Mouse (Mus musculus): ENCODE results near the gene Atox1. TPM values are rescaled to one million over a fixed set of nuclear protein-coding genes. Genes with fewer than 3 reads are reported as not detected.
A peak's percentile ranks its signal among the peaks of the same experiment; 100 is the strongest.

The Atox1 gene
- 114 and 118 TPM in 2 replicates for polyA plus RNA-seq (2011; ENCODE audit: insufficient read length, low read depth, missing spikeins)

- Histone ChIP-seq H3K4me3 (ENCODE audit: insufficient read depth, low read length) (peak within 1 kb of the TSS; percentile 88), H3K27ac (ENCODE audit: insufficient read depth, low read length) (peak within 1 kb of the TSS; percentile 56), H3K4me1 (ENCODE audit: control insufficient read depth, insufficient read depth, low read length) (0 out of 2 replicates have a peak, but pooled peaks cover 5% of the 10 kb centered on the region)
- TF ChIP-seq POLR2A (IDR thresholded peaks at IDR 0.05; ENCODE audit: low read depth, low read length): peak; percentile 96
- no peak for TF ChIP-seq CTCF (IDR thresholded peaks at IDR 0.05; ENCODE audit: borderline replicate concordance, insufficient read depth, low read length)
These were observed at the start of gene Atox1 for GRCm38 (mm10) chr11:55461019-55461645. Gene Atox1 (minus strand): TSS chr11:55461239.

- H3K4me1 ChIP-seq (ENCODE audit: control insufficient read depth, insufficient read depth, low read length): peaks cover 10% of the 10 kb centered on the region
- H3K4me3 ChIP-seq (ENCODE audit: insufficient read depth, low read length): no peak overlapping the region
- TF ChIP-seq POLR2A (IDR thresholded peaks at IDR 0.05; ENCODE audit: low read depth, low read length) (no peak), CTCF (IDR thresholded peaks at IDR 0.05; ENCODE audit: borderline replicate concordance, insufficient read depth, low read length) (no peak)
- H3K27ac ChIP-seq (ENCODE audit: insufficient read depth, low read length): no peak overlapping the region
These were observed 44.4 kb upstream of the Atox1 start for GRCm38 (mm10) chr11:55505485-55505884.

GRCm38 (mm10) chr11:55502886-55503285 lies 41.8 kb upstream of the Atox1 start:
- H3K27ac ChIP-seq (ENCODE audit: insufficient read depth, low read length): no peak overlapping the region
- no peak overlapping the region for H3K4me3 ChIP-seq (ENCODE audit: insufficient read depth, low read length)
- TF ChIP-seq CTCF (IDR thresholded peaks at IDR 0.05; ENCODE audit: borderline replicate concordance, insufficient read depth, low read length) (no peak), POLR2A (IDR thresholded peaks at IDR 0.05; ENCODE audit: low read depth, low read length) (no peak)
- peaks cover 10% of the 10 kb centered on the region for H3K4me1 ChIP-seq (ENCODE audit: control insufficient read depth, insufficient read depth, low read length)

GRCm38 (mm10) chr11:55501955-55502531 lies 41.0 kb upstream of the Atox1 start:
- Histone ChIP-seq H3K4me1 (ENCODE audit: control insufficient read depth, insufficient read depth, low read length) (peaks cover 10% of the 10 kb centered on the region), H3K27ac (ENCODE audit: insufficient read depth, low read length) (no peak overlapping the region), H3K4me3 (ENCODE audit: insufficient read depth, low read length) (no peak overlapping the region)
- TF ChIP-seq POLR2A (IDR thresholded peaks at IDR 0.05; ENCODE audit: low read depth, low read length): no peak
- no peak for TF ChIP-seq CTCF (IDR thresholded peaks at IDR 0.05; ENCODE audit: borderline replicate concordance, insufficient read depth, low read length)

- TF ChIP-seq CTCF (IDR thresholded peaks at IDR 0.05; ENCODE audit: borderline replicate concordance, insufficient read depth, low read length) (peak; percentile 55; the same call in 1 of the 2 replicates), POLR2A (IDR thresholded peaks at IDR 0.05; ENCODE audit: low read depth, low read length) (no peak)
- H3K4me3 ChIP-seq (ENCODE audit: insufficient read depth, low read length): no peak overlapping the region
- no peak overlapping the region for H3K27ac ChIP-seq (ENCODE audit: insufficient read depth, low read length)
- H3K4me1 ChIP-seq (ENCODE audit: control insufficient read depth, insufficient read depth, low read length): no peaks in the 10 kb centered on the region
These were observed 36.8 kb upstream of the Atox1 start for GRCm38 (mm10) chr11:55497885-55498284.

- no peak overlapping the region for H3K4me3 ChIP-seq (ENCODE audit: insufficient read depth, low read length)
- no peaks in the 10 kb centered on the region for H3K4me1 ChIP-seq (ENCODE audit: control insufficient read depth, insufficient read depth, low read length)
- no peak overlapping the region for H3K27ac ChIP-seq (ENCODE audit: insufficient read depth, low read length)
- no peak for TF ChIP-seq POLR2A (IDR thresholded peaks at IDR 0.05; ENCODE audit: low read depth, low read length)
- TF ChIP-seq CTCF (IDR thresholded peaks at IDR 0.05; ENCODE audit: borderline replicate concordance, insufficient read depth, low read length): no peak
These were observed 35.1 kb upstream of the Atox1 start for GRCm38 (mm10) chr11:55496158-55496557.

- no peak overlapping the region for H3K4me3 ChIP-seq (ENCODE audit: insufficient read depth, low read length)
- H3K27ac ChIP-seq (ENCODE audit: insufficient read depth, low read length): no peak overlapping the region
- no peaks in the 10 kb centered on the region for H3K4me1 ChIP-seq (ENCODE audit: control insufficient read depth, insufficient read depth, low read length)
- no peak for TF ChIP-seq POLR2A (IDR thresholded peaks at IDR 0.05; ENCODE audit: low read depth, low read length)
- no peak for TF ChIP-seq CTCF (IDR thresholded peaks at IDR 0.05; ENCODE audit: borderline replicate concordance, insufficient read depth, low read length)
These were observed 24.4 kb upstream of the Atox1 start for GRCm38 (mm10) chr11:55485443-55485842.

- H3K4me1 ChIP-seq (ENCODE audit: control insufficient read depth, insufficient read depth, low read length): peaks cover 7% of the 10 kb centered on the region; the same call in 1 of the 2 replicates
- H3K4me3 ChIP-seq (ENCODE audit: insufficient read depth, low read length): no peak overlapping the region
- no peak overlapping the region for H3K27ac ChIP-seq (ENCODE audit: insufficient read depth, low read length)
- no peak for TF ChIP-seq CTCF (IDR thresholded peaks at IDR 0.05; ENCODE audit: borderline replicate concordance, insufficient read depth, low read length)
- TF ChIP-seq POLR2A (IDR thresholded peaks at IDR 0.05; ENCODE audit: low read depth, low read length): no peak
These were observed 12.2 kb upstream of the Atox1 start for GRCm38 (mm10) chr11:55473219-55473618.

GRCm38 (mm10) chr11:55471467-55471866 lies 10.4 kb upstream of the Atox1 start:
- peak overlapping the region; percentile 100 for H3K4me3 ChIP-seq (ENCODE audit: insufficient read depth, low read length)
- no peak overlapping the region for H3K27ac ChIP-seq (ENCODE audit: insufficient read depth, low read length)
- TF ChIP-seq CTCF (IDR thresholded peaks at IDR 0.05; ENCODE audit: borderline replicate concordance, insufficient read depth, low read length) (no peak), POLR2A (IDR thresholded peaks at IDR 0.05; ENCODE audit: low read depth, low read length) (no peak)
- peaks cover 10% of the 10 kb centered on the region; the same call in 1 of the 2 replicates for H3K4me1 ChIP-seq (ENCODE audit: control insufficient read depth, insufficient read depth, low read length)

- TF ChIP-seq CTCF (IDR thresholded peaks at IDR 0.05; ENCODE audit: borderline replicate concordance, insufficient read depth, low read length) (no peak), POLR2A (IDR thresholded peaks at IDR 0.05; ENCODE audit: low read depth, low read length) (no peak)
- Histone ChIP-seq H3K4me3 (ENCODE audit: insufficient read depth, low read length) (peak overlapping the region; percentile 100), H3K4me1 (ENCODE audit: control insufficient read depth, insufficient read depth, low read length) (peaks cover 10% of the 10 kb centered on the region; the same call in 1 of the 2 replicates), H3K27ac (ENCODE audit: insufficient read depth, low read length) (no peak overlapping the region)
These were observed 9.7 kb upstream of the Atox1 start for GRCm38 (mm10) chr11:55470761-55471160.

Measured in embryonic fibroblast, embryonic 13.5 days (primary cell).